Mouse (Mus musculus): ENCODE results near the gene Immp2l. TPM values are rescaled to one million over a fixed set of nuclear protein-coding genes. Genes with fewer than 3 reads are reported as not detected.

The Immp2l gene
- polyA plus RNA-seq, 1 experiment from 2014 or later, result 9.4 TPM

DNA sequence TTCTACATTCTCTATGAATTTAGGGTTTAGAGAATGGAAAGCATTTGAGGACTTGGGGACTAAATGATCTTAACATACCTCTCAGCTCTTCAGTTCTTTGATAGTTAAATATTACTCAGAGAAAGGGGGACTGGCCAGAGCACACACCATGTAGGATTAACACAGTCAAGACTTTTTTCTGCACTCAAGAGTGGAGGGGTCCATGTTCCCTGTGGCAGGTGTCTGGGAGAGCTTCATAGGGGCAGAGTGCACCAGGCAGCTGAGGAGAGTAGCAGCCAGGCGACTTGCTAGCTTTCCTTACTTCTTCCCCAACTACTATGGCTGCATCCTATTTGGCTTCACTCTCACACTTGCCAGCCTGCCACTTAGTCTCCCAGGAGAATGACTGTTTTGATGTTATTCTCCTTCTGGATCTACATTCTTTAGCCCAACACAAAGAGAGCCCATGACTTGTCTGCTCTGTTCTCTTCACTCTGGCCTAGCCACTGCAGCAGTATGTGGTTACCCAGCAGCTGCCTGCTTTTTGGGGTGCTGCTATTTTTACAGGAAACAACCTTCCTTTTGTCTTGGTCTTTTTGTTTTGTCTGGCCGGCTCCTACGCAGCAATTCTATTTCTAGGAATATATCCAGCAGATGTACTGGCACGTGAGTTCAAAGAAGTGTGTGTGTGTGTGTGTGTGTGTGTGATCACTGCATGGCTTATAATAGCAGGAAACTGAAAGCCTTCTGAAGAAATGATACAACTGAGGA, 621.1 kb downstream of the Immp2l start:
- WGBS, result 43% methylated on average over 4 of the region's 4 CpGs
- no peak overlapping the region for H3K4me2 ChIP-seq (ENCODE audit: low read depth, low read length)
- no peaks in the 10 kb centered on the region for H3K4me1 ChIP-seq (ENCODE audit: control insufficient read depth, insufficient read depth, low read length)
- no peaks in the 10 kb centered on the region for H3K27me3 ChIP-seq (ENCODE audit: control insufficient read depth, insufficient read depth, low read length)
- H3K9me3 ChIP-seq (replicated peaks; ENCODE audit: control insufficient read depth, low read length), result no peaks in the 10 kb centered on the region
- no peak overlapping the region for H3K9ac ChIP-seq (ENCODE audit: low read length)
- no peak overlapping the region for H3K27ac ChIP-seq (ENCODE audit: low read length)
- H3K36me3 ChIP-seq (ENCODE audit: control insufficient read depth, insufficient read depth), result no peaks in the 10 kb centered on the region
- ATAC-seq (replicated peaks; ENCODE audit: extremely low read depth, insufficient read depth, low FRiP score), result no peak
- H3K4me3 ChIP-seq (ENCODE audit: low read length), result no peak overlapping the region

DNA sequence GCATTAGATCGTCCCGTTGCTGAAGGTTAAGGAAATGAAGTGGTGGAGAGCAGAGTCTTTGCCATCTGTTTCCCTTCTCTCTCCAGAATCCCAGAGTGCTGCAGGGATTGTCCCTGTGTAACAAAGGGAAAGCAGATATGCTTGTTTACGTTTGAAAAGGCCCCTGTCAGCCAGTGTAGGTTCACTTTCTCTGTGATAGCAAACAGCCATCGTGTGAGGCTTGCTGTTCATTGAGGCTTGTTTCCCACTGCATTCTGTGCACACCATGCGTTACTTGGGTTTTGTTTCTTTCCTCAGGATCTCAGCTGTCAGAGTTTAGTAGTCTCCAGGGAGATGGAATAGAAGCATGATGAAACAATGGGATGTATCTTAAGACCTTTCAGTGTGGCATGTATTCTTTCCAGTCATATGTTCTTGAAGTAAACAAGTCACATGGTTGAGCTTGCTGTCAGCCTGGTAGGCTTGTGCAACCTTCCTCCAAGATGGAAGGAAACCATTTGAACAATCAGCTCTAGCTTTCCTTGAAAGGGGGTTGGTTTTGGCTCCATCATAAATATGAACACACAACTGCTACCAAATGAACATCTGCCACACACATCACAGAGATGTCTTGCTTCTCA, 623.2 kb downstream of the Immp2l start:
- no peak for ATAC-seq (replicated peaks; ENCODE audit: extremely low read depth, insufficient read depth, low FRiP score)
- H3K9ac ChIP-seq (ENCODE audit: low read length), result no peak overlapping the region
- no peak overlapping the region for H3K4me3 ChIP-seq (ENCODE audit: low read length)
- no peak overlapping the region for H3K4me2 ChIP-seq (ENCODE audit: low read depth, low read length)
- H3K27me3 ChIP-seq (ENCODE audit: control insufficient read depth, insufficient read depth, low read length), result no peaks in the 10 kb centered on the region
- no peaks in the 10 kb centered on the region for H3K4me1 ChIP-seq (ENCODE audit: control insufficient read depth, insufficient read depth, low read length)
- no peaks in the 10 kb centered on the region for H3K36me3 ChIP-seq (ENCODE audit: control insufficient read depth, insufficient read depth)
- H3K9me3 ChIP-seq (replicated peaks; ENCODE audit: control insufficient read depth, low read length), result no peaks in the 10 kb centered on the region
- 19% methylated on average over 5 of the region's 5 CpGs for WGBS
- H3K27ac ChIP-seq (ENCODE audit: low read length), result no peak overlapping the region

DNA sequence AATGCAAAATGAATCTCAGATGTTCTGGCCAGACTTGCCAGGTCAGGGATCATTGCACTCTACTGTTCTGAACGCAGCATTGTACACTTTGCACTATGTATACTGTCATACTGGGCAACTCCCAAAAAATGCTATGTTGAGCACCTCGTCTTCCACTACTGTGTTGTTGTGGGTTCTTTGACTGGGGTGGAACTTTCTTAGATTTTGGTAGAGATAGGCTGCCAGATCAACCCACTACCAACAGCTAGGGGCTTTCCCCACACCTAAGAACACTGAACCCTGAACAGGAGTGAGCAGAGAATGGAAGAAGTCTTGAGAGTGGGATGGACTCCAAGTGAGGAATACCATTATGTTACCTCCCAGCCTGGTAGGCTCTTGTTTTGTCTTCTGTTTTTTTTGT, 623.8 kb downstream of the Immp2l start:
- Histone ChIP-seq H3K9ac (ENCODE audit: low read length) (no peak overlapping the region), H3K27ac (ENCODE audit: low read length) (no peak overlapping the region), H3K4me1 (ENCODE audit: control insufficient read depth, insufficient read depth, low read length) (no peaks in the 10 kb centered on the region), H3K4me3 (ENCODE audit: low read length) (no peak overlapping the region), H3K4me2 (ENCODE audit: low read depth, low read length) (no peak overlapping the region), H3K27me3 (ENCODE audit: control insufficient read depth, insufficient read depth, low read length) (no peaks in the 10 kb centered on the region), H3K36me3 (ENCODE audit: control insufficient read depth, insufficient read depth) (no peaks in the 10 kb centered on the region), H3K9me3 (replicated peaks; ENCODE audit: control insufficient read depth, low read length) (no peaks in the 10 kb centered on the region)
- 82% methylated on average over 2 of the region's 2 CpGs for WGBS
- no peak for ATAC-seq (replicated peaks; ENCODE audit: extremely low read depth, insufficient read depth, low FRiP score)

DNA sequence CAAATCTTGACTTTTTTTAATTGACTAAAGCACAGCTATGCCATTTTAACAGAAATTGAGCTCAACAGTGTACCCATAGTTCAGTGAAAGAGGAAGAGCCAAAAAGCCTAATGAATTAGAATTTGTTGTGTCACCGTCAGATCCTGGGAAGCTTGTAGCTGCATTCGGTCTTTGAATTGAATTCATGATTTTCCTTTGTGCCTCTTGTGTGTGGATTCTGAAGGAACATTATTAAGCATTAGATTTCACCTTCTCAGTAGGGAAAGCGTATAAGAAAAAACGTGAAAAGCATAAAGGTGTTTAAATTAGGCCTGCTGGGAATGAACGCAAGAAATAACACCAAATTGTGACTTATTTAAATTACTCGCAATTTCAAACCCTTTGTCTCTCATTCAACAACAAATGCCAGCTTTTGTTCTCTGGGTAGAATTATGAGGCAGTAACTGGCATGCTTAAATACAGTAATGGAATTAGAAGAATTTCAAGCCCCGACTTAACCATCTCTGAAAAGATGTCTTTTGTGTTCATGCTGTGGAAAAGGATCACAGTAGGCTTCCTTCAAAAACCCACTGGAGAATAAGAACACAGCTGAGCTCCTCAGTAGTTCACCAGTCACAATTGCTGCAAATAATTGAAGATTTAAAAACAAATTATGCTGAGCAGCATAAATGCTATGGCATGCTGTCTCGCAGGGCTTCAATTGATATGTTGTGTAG, 626.1 kb downstream of the Immp2l start:
- ATAC-seq (replicated peaks; ENCODE audit: extremely low read depth, insufficient read depth, low FRiP score), result no peak

DNA sequence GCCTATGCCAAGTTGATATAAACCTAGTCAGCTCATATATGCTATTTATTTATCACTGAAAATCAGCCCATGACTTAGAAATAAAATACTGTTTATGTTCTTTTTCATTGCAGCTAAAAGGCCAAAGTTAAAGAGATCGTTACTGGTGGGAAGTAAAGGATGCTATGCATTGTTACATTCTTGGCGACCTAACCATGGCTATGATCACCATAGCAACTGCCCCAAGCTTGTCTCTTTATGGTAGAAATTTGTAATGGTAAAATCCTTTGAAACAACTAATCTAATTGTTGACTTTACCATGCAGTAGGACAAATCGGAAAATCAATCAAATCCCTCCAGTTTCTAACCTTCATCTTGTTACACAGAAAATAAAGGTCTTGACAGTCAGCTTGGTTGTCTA, 644.4 kb downstream of the Immp2l start:
- Histone ChIP-seq H3K9ac (ENCODE audit: low read length) (no peak overlapping the region), H3K4me1 (ENCODE audit: control insufficient read depth, insufficient read depth, low read length) (no peaks in the 10 kb centered on the region)
- 82% methylated on average over 3 of the region's 3 CpGs for WGBS

More for the DNA sequence above, 626.1 kb downstream of the Immp2l start:
- Histone ChIP-seq H3K4me1 (ENCODE audit: control insufficient read depth, insufficient read depth, low read length) (no peaks in the 10 kb centered on the region), H3K36me3 (ENCODE audit: control insufficient read depth, insufficient read depth) (no peaks in the 10 kb centered on the region), H3K9me3 (replicated peaks; ENCODE audit: control insufficient read depth, low read length) (no peaks in the 10 kb centered on the region), H3K4me3 (ENCODE audit: low read length) (no peak overlapping the region), H3K9ac (ENCODE audit: low read length) (no peak overlapping the region), H3K27ac (ENCODE audit: low read length) (no peak overlapping the region), H3K27me3 (ENCODE audit: control insufficient read depth, insufficient read depth, low read length) (no peaks in the 10 kb centered on the region), H3K4me2 (ENCODE audit: low read depth, low read length) (no peak overlapping the region)
- WGBS, result 82% methylated on average over 8 of the region's 8 CpGs

DNA sequence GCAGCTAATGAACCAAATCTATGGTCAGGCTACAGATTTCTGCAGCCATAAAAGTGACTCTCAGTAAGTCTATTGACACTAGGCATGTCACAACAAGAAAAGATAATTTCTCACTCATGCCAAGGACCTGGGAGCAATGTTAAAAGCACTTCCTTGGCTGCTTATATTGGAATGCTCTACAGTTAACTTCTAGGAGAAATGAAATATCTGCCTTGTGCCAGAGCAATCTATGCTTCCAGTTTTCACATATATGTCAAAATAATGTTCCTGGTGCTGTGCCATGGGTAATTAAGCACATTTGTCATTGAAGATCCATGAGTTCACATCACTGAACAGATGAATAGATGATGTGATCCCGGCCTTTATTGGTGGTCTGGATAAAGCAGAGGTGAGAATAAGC, 645.6 kb downstream of the Immp2l start:
- no peaks in the 10 kb centered on the region for H3K4me1 ChIP-seq (ENCODE audit: control insufficient read depth, insufficient read depth, low read length)
- H3K9ac ChIP-seq (ENCODE audit: low read length), result no peak overlapping the region
- H3K36me3 ChIP-seq (ENCODE audit: control insufficient read depth, insufficient read depth), result no peaks in the 10 kb centered on the region
- no peak overlapping the region for H3K4me3 ChIP-seq (ENCODE audit: low read length)
- no peaks in the 10 kb centered on the region for H3K9me3 ChIP-seq (replicated peaks; ENCODE audit: control insufficient read depth, low read length)
- no peak for ATAC-seq (replicated peaks; ENCODE audit: extremely low read depth, insufficient read depth, low FRiP score)
- 73% methylated on average over 1 of the region's 1 CpGs for WGBS
- H3K27me3 ChIP-seq (ENCODE audit: control insufficient read depth, insufficient read depth, low read length), result no peaks in the 10 kb centered on the region
- H3K27ac ChIP-seq (ENCODE audit: low read length), result no peak overlapping the region
- H3K4me2 ChIP-seq (ENCODE audit: low read depth, low read length), result no peak overlapping the region

More for the DNA sequence above, 644.4 kb downstream of the Immp2l start:
- no peaks in the 10 kb centered on the region for H3K27me3 ChIP-seq (ENCODE audit: control insufficient read depth, insufficient read depth, low read length)
- no peak overlapping the region for H3K4me3 ChIP-seq (ENCODE audit: low read length)
- no peaks in the 10 kb centered on the region for H3K9me3 ChIP-seq (replicated peaks; ENCODE audit: control insufficient read depth, low read length)
- ATAC-seq (replicated peaks; ENCODE audit: extremely low read depth, insufficient read depth, low FRiP score), result no peak
- H3K36me3 ChIP-seq (ENCODE audit: control insufficient read depth, insufficient read depth), result no peaks in the 10 kb centered on the region
- H3K27ac ChIP-seq (ENCODE audit: low read length), result no peak overlapping the region
- H3K4me2 ChIP-seq (ENCODE audit: low read depth, low read length), result no peak overlapping the region

DNA sequence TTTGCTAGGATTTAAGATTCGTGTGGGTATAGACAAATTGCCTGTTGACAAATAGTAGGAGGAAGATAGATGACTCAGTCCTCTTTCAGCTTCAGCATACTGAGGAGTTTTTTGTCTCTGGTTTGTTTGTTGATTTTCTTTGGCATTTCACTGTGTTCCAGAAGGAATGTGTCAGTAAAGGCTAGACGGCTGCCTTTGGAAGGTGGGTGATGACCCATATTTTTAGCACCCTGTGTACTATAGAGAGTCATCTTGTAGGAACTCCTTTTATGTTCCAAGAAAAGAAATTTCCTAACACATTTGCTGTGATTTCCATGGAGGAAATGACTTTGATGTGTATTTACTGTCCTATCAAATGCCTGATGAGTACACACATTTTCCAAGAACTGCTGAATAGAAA, 651.0 kb downstream of the Immp2l start:
- 49% methylated on average over 2 of the region's 2 CpGs for WGBS
- Histone ChIP-seq H3K4me2 (ENCODE audit: low read depth, low read length) (no peak overlapping the region), H3K36me3 (ENCODE audit: control insufficient read depth, insufficient read depth) (no peaks in the 10 kb centered on the region), H3K4me1 (ENCODE audit: control insufficient read depth, insufficient read depth, low read length) (no peaks in the 10 kb centered on the region), H3K27me3 (ENCODE audit: control insufficient read depth, insufficient read depth, low read length) (no peaks in the 10 kb centered on the region), H3K9ac (ENCODE audit: low read length) (no peak overlapping the region), H3K4me3 (ENCODE audit: low read length) (no peak overlapping the region), H3K27ac (ENCODE audit: low read length) (no peak overlapping the region), H3K9me3 (replicated peaks; ENCODE audit: control insufficient read depth, low read length) (no peaks in the 10 kb centered on the region)
- no peak for ATAC-seq (replicated peaks; ENCODE audit: extremely low read depth, insufficient read depth, low FRiP score)

DNA sequence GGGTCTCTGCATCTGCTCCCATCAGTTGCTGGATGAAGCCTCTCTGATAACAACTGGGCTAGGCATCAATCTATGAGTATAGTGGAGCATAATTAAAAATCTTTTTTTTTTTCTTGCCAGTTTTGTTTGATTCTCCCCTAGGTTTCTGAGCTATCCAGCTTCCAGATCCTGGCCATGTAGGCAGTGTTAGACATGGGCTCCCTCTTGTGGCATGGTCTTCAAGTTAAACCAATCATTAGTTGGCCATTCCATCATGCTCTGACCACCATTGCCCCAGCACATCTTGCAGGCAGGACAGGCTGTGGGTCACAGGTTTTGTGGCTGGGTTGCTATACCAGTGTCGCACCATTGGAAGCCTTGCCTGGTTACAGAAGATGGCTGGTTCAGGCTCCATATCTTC, 656.3 kb downstream of the Immp2l start:
- no peak for ATAC-seq (replicated peaks; ENCODE audit: extremely low read depth, insufficient read depth, low FRiP score)

DNA sequence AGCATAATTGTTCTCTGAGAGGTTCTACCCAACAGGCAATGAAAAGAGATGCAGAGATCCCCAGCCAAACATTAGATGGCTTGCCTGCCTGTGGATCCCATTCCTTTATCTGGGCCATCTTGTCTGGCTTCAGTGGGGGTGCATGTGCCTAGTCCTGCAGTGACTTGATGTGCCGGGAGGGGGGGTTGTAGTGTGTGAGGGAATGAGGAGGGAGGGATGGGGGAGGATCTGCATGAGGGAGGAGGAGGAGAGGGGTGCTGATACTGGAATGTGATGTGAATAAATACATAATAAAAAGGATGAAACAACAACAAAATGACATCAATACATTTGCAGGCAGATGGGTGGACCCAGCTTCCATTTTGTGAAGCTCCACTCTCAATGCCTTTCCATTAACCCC, 658.3 kb downstream of the Immp2l start:
- Histone ChIP-seq H3K4me2 (ENCODE audit: low read depth, low read length) (no peak overlapping the region), H3K9me3 (replicated peaks; ENCODE audit: control insufficient read depth, low read length) (no peaks in the 10 kb centered on the region), H3K9ac (ENCODE audit: low read length) (no peak overlapping the region), H3K36me3 (ENCODE audit: control insufficient read depth, insufficient read depth) (no peaks in the 10 kb centered on the region), H3K27ac (ENCODE audit: low read length) (no peak overlapping the region), H3K27me3 (ENCODE audit: control insufficient read depth, insufficient read depth, low read length) (no peaks in the 10 kb centered on the region), H3K4me1 (ENCODE audit: control insufficient read depth, insufficient read depth, low read length) (no peaks in the 10 kb centered on the region), H3K4me3 (ENCODE audit: low read length) (no peak overlapping the region)
- no peak for ATAC-seq (replicated peaks; ENCODE audit: extremely low read depth, insufficient read depth, low FRiP score)
- 71% methylated on average over 1 of the region's 1 CpGs for WGBS

More for the DNA sequence above, 656.3 kb downstream of the Immp2l start:
- Histone ChIP-seq H3K9me3 (replicated peaks; ENCODE audit: control insufficient read depth, low read length) (no peaks in the 10 kb centered on the region), H3K36me3 (ENCODE audit: control insufficient read depth, insufficient read depth) (no peaks in the 10 kb centered on the region), H3K9ac (ENCODE audit: low read length) (no peak overlapping the region), H3K4me2 (ENCODE audit: low read depth, low read length) (no peak overlapping the region), H3K4me3 (ENCODE audit: low read length) (no peak overlapping the region), H3K27me3 (ENCODE audit: control insufficient read depth, insufficient read depth, low read length) (no peaks in the 10 kb centered on the region), H3K4me1 (ENCODE audit: control insufficient read depth, insufficient read depth, low read length) (no peaks in the 10 kb centered on the region), H3K27ac (ENCODE audit: low read length) (no peak overlapping the region)
- WGBS, result 88% methylated on average over 1 of the region's 1 CpGs
